Mouse (Mus musculus) myocyte (in vitro differentiated cells): Measurements from ENCODE around the gene Ccpg1os.

Experiments used
- E2F4 ChIP-seq: IDR thresholded peaks from one replicate; pipeline ENCODE4 v1.6.1; 2011; ENCODE audit warnings: mild to moderate bottlenecking, control low read depth, moderate library complexity; ENCODE audit not compliant: insufficient read depth
- MYOD1 ChIP-seq, 3 experiments: IDR thresholded peaks; one replicate each; pipeline ENCODE4 v1.6.1; 2011; ENCODE audit warnings: control low read depth in 2 of 3, low read depth in 2 of 3, mild to moderate bottlenecking in 2 of 3, moderate library complexity in 1 of 3; ENCODE audit not compliant: insufficient read length in 2 of 3, control insufficient read depth in 1 of 3
- POLR2A ChIP-seq: IDR thresholded peaks from one replicate; pipeline ENCODE4 v1.6.1; 2011; ENCODE audit warnings: low read depth, mild to moderate bottlenecking, control low read depth, moderate library complexity; ENCODE audit not compliant: insufficient read length
- USF1 ChIP-seq: IDR thresholded peaks from one replicate; pipeline ENCODE4 v1.6.1; 2011; ENCODE audit warnings: low read depth, mild to moderate bottlenecking, control low read depth, moderate library complexity

GRCm38 (mm10) chr9:72931166-72931790 is 53.9 kb downstream of the Ccpg1os start:
- TF ChIP-seq E2F4 (no peak), POLR2A (no peak), USF1 (no peak), MYOD1 (IDR thresholded peaks at IDR 0.05; ENCODE audit: control insufficient read depth in 1 of 3, insufficient read length in 2 of 3, low read depth in 2 of 3) (no peak)
